Mouse (Mus musculus) forebrain, embryonic 16.5 days (tissue): Measurements from ENCODE around the gene Psmb1. TPM values are rescaled to one million over a fixed set of nuclear protein-coding genes. Genes with fewer than 3 reads are reported as not detected.

Source experiments
- ATAC-seq: fragments of 200-750 bp; cut with Nextera tagmentation; 2 replicates; pipeline ENCODE4 v1.8.0; 2017; ENCODE audit warnings: mild to moderate bottlenecking, moderate library complexity
- H3K27ac ChIP-seq: fragments of 300-500 bp; sonication (generic); 2 replicates; pipeline ENCODE4 v1.5.1; 2014; ENCODE audit warnings: low read length, control low read depth
- H3K27me3 ChIP-seq: fragments of 300-500 bp; sonication (generic); replicated peaks from 2 replicates; pipeline ENCODE4 v1.6.1; 2014; ENCODE audit warnings: low read length; ENCODE audit not compliant: control insufficient read depth, insufficient read depth
- H3K36me3 ChIP-seq: fragments of 300-500 bp; sonication (generic); 2 replicates; pipeline ENCODE4 v1.6.1; 2014; ENCODE audit not compliant: control insufficient read depth, insufficient read depth
- H3K4me1 ChIP-seq: fragments of 300-500 bp; sonication (generic); replicated peaks from 2 replicates; pipeline ENCODE4 v1.6.1; 2014; ENCODE audit warnings: low read length; ENCODE audit not compliant: control insufficient read depth, insufficient read depth
- H3K4me2 ChIP-seq: fragments of 300-500 bp; sonication (generic); 2 replicates; pipeline ENCODE4 v1.6.1; 2014; ENCODE audit warnings: mild to moderate bottlenecking, low read length, control low read depth
- H3K4me3 ChIP-seq: fragments of 300-500 bp; sonication (generic); replicated peaks from 2 replicates; pipeline ENCODE4 v1.5.1; 2014; ENCODE audit warnings: mild to moderate bottlenecking, low read length, control low read depth
- H3K9ac ChIP-seq: fragments of 300-500 bp; sonication (generic); replicated peaks from 2 replicates; pipeline ENCODE4 v1.6.1; 2014; ENCODE audit warnings: low read depth, low read length, control low read depth
- H3K9me3 ChIP-seq: fragments of 300-500 bp; sonication (generic); 2 replicates; pipeline ENCODE4 v1.6.1; 2016; ENCODE audit warnings: low read length; ENCODE audit not compliant: control insufficient read depth
- WGBS: fragments of 180-500 bp; shearing (Covaris S2); extraction: QIAGEN DNeasy Blood & Tissue Kit; methylation state at CpG from one replicate; pipeline ENCODE4 v1.1.7; 2014; 5-methylcytosine and 5-hydroxymethylcytosine counted together
- polyA plus RNA-seq: library from polyadenylated mRNA; unstranded; fragments of >200 nt; fragmentation: Nextera tagmentation; extraction: Ambion mirVana; gene quantifications from 2 replicates; pipeline ENCODE4 v1.2.1, GENCODE M21; 2015

Psmb1 gene
- polyA plus RNA-seq, 1 experiment from 2014 or later, result 231 TPM

- H3K27me3 ChIP-seq, result no peaks in the 10 kb centered on the region
- H3K36me3 ChIP-seq, result peaks cover 4% of the 10 kb centered on the region; the same call in 1 of the 2 replicates
- peak overlapping the region; percentile 78 for H3K4me2 ChIP-seq
- no peak for ATAC-seq
- WGBS, result 57% methylated on average over 3 of the region's 3 CpGs
- H3K9me3 ChIP-seq, result no peaks in the 10 kb centered on the region
- H3K9ac ChIP-seq, result peak overlapping the region; percentile 86
- H3K4me1 ChIP-seq, result peaks cover 10% of the 10 kb centered on the region
- H3K4me3 ChIP-seq, result peak overlapping the region; percentile 82
- no peak overlapping the region; the same call in 1 of the 2 replicates for H3K27ac ChIP-seq
Measured at GRCm38 (mm10) chr17:15527811-15528136, 28.2 kb upstream of the Psmb1 start.

GRCm38 (mm10) chr17:15526986-15527810 is 27.6 kb upstream of the Psmb1 start, which contains the start of gene Pdcd2:
Gene Pdcd2, minus strand, starts transcription at chr17:15527301.
- peak; percentile 97 for ATAC-seq
- Histone ChIP-seq H3K4me3 (peak within 1 kb of the TSS; percentile 82), H3K4me2 (peak within 1 kb of the TSS; percentile 78), H3K9ac (peak within 1 kb of the TSS; percentile 86), H3K9me3 (no peaks in the 10 kb centered on the region), H3K27me3 (no peaks in the 10 kb centered on the region), H3K27ac (peak within 1 kb of the TSS; percentile 81), H3K36me3 (peaks cover 7% of the 10 kb centered on the region; the same call in 1 of the 2 replicates), H3K4me1 (peaks cover 10% of the 10 kb centered on the region)
- WGBS, result under 1% methylated on average over 51 of the region's 55 CpGs

- peaks cover 10% of the 10 kb centered on the region; the same call in 1 of the 2 replicates for H3K36me3 ChIP-seq
- peak overlapping the region; percentile 82 for H3K4me3 ChIP-seq
- WGBS, result 10% methylated on average over 10 of the region's 10 CpGs
- ATAC-seq, result no peak
- no peak overlapping the region for H3K27ac ChIP-seq
- no peaks in the 10 kb centered on the region for H3K27me3 ChIP-seq
- peaks cover 10% of the 10 kb centered on the region for H3K4me1 ChIP-seq
- no peaks in the 10 kb centered on the region for H3K9me3 ChIP-seq
- peak overlapping the region; percentile 86 for H3K9ac ChIP-seq
- H3K4me2 ChIP-seq, result peak overlapping the region; percentile 78
Measured at GRCm38 (mm10) chr17:15526304-15526703, 26.8 kb upstream of the Psmb1 start.

- 96% methylated on average over 1 of the region's 1 CpGs for WGBS
- no peak for ATAC-seq
- Histone ChIP-seq H3K9me3 (no peaks in the 10 kb centered on the region), H3K27me3 (no peaks in the 10 kb centered on the region), H3K4me2 (no peak overlapping the region), H3K4me1 (no peaks in the 10 kb centered on the region), H3K4me3 (no peak overlapping the region), H3K36me3 (peaks cover 45% of the 10 kb centered on the region), H3K9ac (no peak overlapping the region), H3K27ac (no peak overlapping the region)
Measured at GRCm38 (mm10) chr17:15518766-15519165, 19.2 kb upstream of the Psmb1 start.

- ATAC-seq, result no peak
- H3K4me3 ChIP-seq, result no peak overlapping the region
- peaks cover 45% of the 10 kb centered on the region for H3K36me3 ChIP-seq
- H3K27ac ChIP-seq, result no peak overlapping the region
- no peak overlapping the region for H3K9ac ChIP-seq
- no peaks in the 10 kb centered on the region for H3K9me3 ChIP-seq
- WGBS, result 93% methylated on average over 5 of the region's 5 CpGs
- H3K4me2 ChIP-seq, result no peak overlapping the region
- no peaks in the 10 kb centered on the region for H3K27me3 ChIP-seq
- H3K4me1 ChIP-seq, result no peaks in the 10 kb centered on the region
Measured at GRCm38 (mm10) chr17:15518186-15518585, 18.6 kb upstream of the Psmb1 start.

GRCm38 (mm10) chr17:15517776-15518175 is 18.2 kb upstream of the Psmb1 start:
- H3K9ac ChIP-seq, result no peak overlapping the region
- H3K27me3 ChIP-seq, result no peaks in the 10 kb centered on the region
- H3K9me3 ChIP-seq, result no peaks in the 10 kb centered on the region
- no peak overlapping the region for H3K4me3 ChIP-seq
- H3K4me2 ChIP-seq, result no peak overlapping the region
- WGBS, result 77% methylated on average over 5 of the region's 5 CpGs
- peaks cover 47% of the 10 kb centered on the region for H3K36me3 ChIP-seq
- no peaks in the 10 kb centered on the region for H3K4me1 ChIP-seq
- ATAC-seq, result peak; percentile 31; the same call in 1 of the 2 replicates
- H3K27ac ChIP-seq, result no peak overlapping the region

GRCm38 (mm10) chr17:15510694-15511093 is 11.1 kb upstream of the Psmb1 start:
- WGBS, result 73% methylated on average over 2 of the region's 2 CpGs
- Histone ChIP-seq H3K27me3 (no peaks in the 10 kb centered on the region), H3K4me3 (no peak overlapping the region), H3K36me3 (peaks cover 50% of the 10 kb centered on the region), H3K4me1 (no peaks in the 10 kb centered on the region), H3K9me3 (no peaks in the 10 kb centered on the region), H3K4me2 (no peak overlapping the region), H3K9ac (no peak overlapping the region), H3K27ac (no peak overlapping the region)
- ATAC-seq, result no peak

- Histone ChIP-seq H3K4me2 (peak overlapping the region; percentile 54), H3K27ac (peak overlapping the region; percentile 96), H3K9me3 (no peaks in the 10 kb centered on the region), H3K9ac (peak overlapping the region; percentile 45; the same call in 1 of the 2 replicates), H3K4me3 (peak overlapping the region; percentile 89), H3K4me1 (peaks cover 33% of the 10 kb centered on the region), H3K27me3 (no peaks in the 10 kb centered on the region), H3K36me3 (peaks cover 8% of the 10 kb centered on the region)
- 43% methylated on average over 7 of the region's 7 CpGs for WGBS
- no peak for ATAC-seq
Measured at GRCm38 (mm10) chr17:15498753-15499113, 818 bp downstream of the Psmb1 start.

- under 1% methylated on average over 50 of the region's 50 CpGs for WGBS
- Histone ChIP-seq H3K9ac (peak overlapping the region; percentile 86), H3K27ac (peak overlapping the region; percentile 96), H3K27me3 (no peaks in the 10 kb centered on the region), H3K4me3 (peak overlapping the region; percentile 89), H3K36me3 (peaks cover 10% of the 10 kb centered on the region), H3K4me1 (peaks cover 33% of the 10 kb centered on the region), H3K9me3 (no peaks in the 10 kb centered on the region), H3K4me2 (peak overlapping the region; percentile 54)
- ATAC-seq, result peak; percentile 95
Measured at GRCm38 (mm10) chr17:15497882-15498752, 1.4 kb downstream of the Psmb1 start.
